Mouse (Mus musculus) limb, embryonic 10.5 days (tissue): ENCODE measurements around the gene Myadml2. TPM values are rescaled to one million over a fixed set of nuclear protein-coding genes. Genes with fewer than 3 reads are reported as not detected.

ENCODE experiments used
- DNase-seq: peaks from one replicate; pipeline ENCODE4 v3.0.0-alpha.2; 2017; ENCODE audit warnings: low spot score
- H3K27ac ChIP-seq: fragments of 300-500 bp; sonication (generic); 2 replicates; pipeline ENCODE4 v1.5.1; 2016; ENCODE audit warnings: mild to moderate bottlenecking
- H3K27me3 ChIP-seq: fragments of 300-500 bp; sonication (generic); 2 replicates; pipeline ENCODE4 v1.6.1; 2016; ENCODE audit warnings: low read depth, mild to moderate bottlenecking; ENCODE audit not compliant: poor library complexity, severe bottlenecking
- H3K36me3 ChIP-seq: fragments of 300-500 bp; sonication (generic); 2 replicates; pipeline ENCODE4 v1.6.1; 2016; ENCODE audit warnings: mild to moderate bottlenecking, moderate library complexity
- H3K4me1 ChIP-seq: fragments of 300-500 bp; sonication (generic); 2 replicates; pipeline ENCODE4 v1.6.1; 2016
- H3K4me3 ChIP-seq: fragments of 300-500 bp; sonication (generic); 2 replicates; pipeline ENCODE4 v1.5.1; 2016; ENCODE audit warnings: mild to moderate bottlenecking, moderate library complexity
- H3K9me3 ChIP-seq: fragments of 300-500 bp; sonication (generic); replicated peaks from 2 replicates; pipeline ENCODE4 v1.6.1; 2016; ENCODE audit warnings: mild to moderate bottlenecking
- WGBS: fragments of 180-500 bp; shearing (Covaris S2); methylation state at CpG from one replicate; pipeline ENCODE4 v1.1.7; 2016; 5-methylcytosine and 5-hydroxymethylcytosine counted together
- polyA plus RNA-seq: library from polyadenylated mRNA; unstranded; fragments of >200 nt; fragmentation: Nextera tagmentation; extraction: Ambion mirVana; gene quantifications from 2 replicates; pipeline ENCODE4 v1.2.1, GENCODE M21; 2016

Myadml2 gene
- not detected in 2 replicates for polyA plus RNA-seq

DNA sequence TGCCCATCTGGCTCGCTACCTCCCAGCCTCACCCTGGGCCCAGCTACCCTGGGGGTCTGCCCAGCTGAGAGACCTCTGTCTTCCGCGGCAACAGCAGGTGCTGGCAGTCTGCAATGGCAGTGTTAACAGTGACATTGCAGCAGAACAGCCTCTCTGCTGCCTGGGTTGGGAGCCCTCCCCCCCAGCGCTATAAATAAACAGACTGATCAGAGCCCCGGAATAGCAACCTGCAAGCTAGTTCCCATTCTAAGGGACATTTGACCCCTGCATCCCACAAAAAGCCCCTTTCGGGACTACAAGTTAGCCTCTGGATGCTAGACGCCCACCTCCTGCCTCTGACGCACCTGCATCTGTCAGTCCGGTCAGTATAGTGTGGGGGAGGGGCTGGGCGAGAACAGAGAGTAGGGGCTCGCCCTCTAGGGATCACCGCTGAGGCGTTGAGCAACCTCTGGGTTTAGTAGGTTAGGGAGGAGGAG, at the start of gene Myadml2:
Gene Myadml2, minus strand, starts transcription at position 158 of the 476 bp plus-strand sequence.
- no peak for DNase-seq
- Histone ChIP-seq H3K27ac (peak within 1 kb of the TSS; percentile 43; the same call in 1 of the 2 replicates), H3K36me3 (no peaks in the 10 kb centered on the region), H3K27me3 (peaks cover 25% of the 10 kb centered on the region), H3K4me1 (peaks cover 25% of the 10 kb centered on the region), H3K4me3 (peak within 1 kb of the TSS; percentile 29), H3K9me3 (no peaks in the 10 kb centered on the region)
- WGBS = 4% methylated on average over 13 of the region's 13 CpGs

- Histone ChIP-seq H3K4me3 (no peak overlapping the region), H3K27ac (peak overlapping the region; percentile 85), H3K27me3 (no peaks in the 10 kb centered on the region), H3K4me1 (peaks cover 67% of the 10 kb centered on the region), H3K36me3 (peaks cover 86% of the 10 kb centered on the region), H3K9me3 (no peaks in the 10 kb centered on the region)
- no peak for DNase-seq
- 39% methylated on average over 10 of the region's 10 CpGs for WGBS
Observed at GRCm38 (mm10) chr11:120697741-120698140, 49.8 kb upstream of the Myadml2 start.

DNA sequence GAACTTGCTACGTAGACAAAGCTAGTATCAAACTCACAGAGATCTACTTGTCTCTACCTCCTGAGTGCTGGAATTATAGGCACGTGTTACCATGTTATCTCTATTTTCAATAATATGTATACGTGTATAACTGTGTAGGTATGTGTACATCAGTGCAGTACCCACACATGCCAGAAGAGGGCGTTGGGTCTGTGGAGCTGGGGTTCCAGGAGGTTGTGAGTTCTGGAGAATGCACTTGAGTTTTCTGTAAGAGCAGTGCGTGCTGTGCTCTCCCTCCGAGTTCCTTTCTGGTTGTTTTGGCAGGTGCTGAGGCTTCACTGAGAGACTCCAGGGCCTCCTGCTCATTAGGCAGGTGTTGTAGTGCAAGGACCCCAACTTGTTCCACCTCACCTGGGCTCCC, 48.6 kb upstream of the Myadml2 start:
- Histone ChIP-seq H3K27me3 (no peaks in the 10 kb centered on the region), H3K36me3 (peaks cover 87% of the 10 kb centered on the region), H3K4me3 (no peak overlapping the region), H3K9me3 (no peaks in the 10 kb centered on the region), H3K4me1 (peaks cover 67% of the 10 kb centered on the region), H3K27ac (peak overlapping the region; percentile 85; the same call in 1 of the 2 replicates)
- WGBS = 88% methylated on average over 6 of the region's 6 CpGs
- DNase-seq = no peak

- 7% methylated on average over 12 of the region's 12 CpGs for WGBS
- H3K36me3 ChIP-seq = peaks cover 86% of the 10 kb centered on the region
- DNase-seq = peak; percentile 88
- peaks cover 65% of the 10 kb centered on the region for H3K4me1 ChIP-seq
- H3K27me3 ChIP-seq = no peaks in the 10 kb centered on the region
- peak overlapping the region; percentile 29 for H3K4me3 ChIP-seq
- peak overlapping the region; percentile 85 for H3K27ac ChIP-seq
- H3K9me3 ChIP-seq = no peaks in the 10 kb centered on the region
Observed at GRCm38 (mm10) chr11:120695641-120696040, 47.7 kb upstream of the Myadml2 start.

GRCm38 (mm10) chr11:120695184-120695583, 47.2 kb upstream of the Myadml2 start:
- Histone ChIP-seq H3K36me3 (peaks cover 86% of the 10 kb centered on the region), H3K27me3 (no peaks in the 10 kb centered on the region), H3K4me1 (peaks cover 61% of the 10 kb centered on the region), H3K4me3 (peak overlapping the region; percentile 29; the same call in 1 of the 2 replicates), H3K27ac (peak overlapping the region; percentile 85), H3K9me3 (no peaks in the 10 kb centered on the region)
- peak; percentile 78 for DNase-seq
- 10% methylated on average over 4 of the region's 4 CpGs for WGBS

DNA sequence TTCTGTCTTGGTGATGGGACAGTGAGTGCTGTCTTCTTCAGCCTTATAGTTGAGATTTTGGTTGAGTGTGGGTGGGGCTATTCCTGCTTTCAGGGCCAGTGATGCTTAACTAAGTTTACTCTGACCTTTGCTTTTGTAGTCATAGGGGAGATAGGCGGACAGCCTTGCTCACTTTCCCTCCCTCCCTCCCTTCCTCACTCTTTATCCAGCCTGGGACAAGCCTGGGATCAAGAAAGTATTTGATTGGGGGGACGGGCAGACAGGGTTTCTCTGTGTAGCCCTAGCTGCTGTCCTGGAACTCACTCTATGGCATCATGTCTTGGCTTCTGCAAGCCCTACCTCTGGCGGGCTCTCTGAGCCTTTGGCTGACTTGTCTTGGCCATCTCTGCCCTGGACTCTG, 45.5 kb upstream of the Myadml2 start:
- no peak overlapping the region for H3K4me3 ChIP-seq
- WGBS = 85% methylated on average over 3 of the region's 3 CpGs
- peaks cover 84% of the 10 kb centered on the region for H3K36me3 ChIP-seq
- peak overlapping the region; percentile 85 for H3K27ac ChIP-seq
- no peaks in the 10 kb centered on the region for H3K9me3 ChIP-seq
- peaks cover 44% of the 10 kb centered on the region for H3K4me1 ChIP-seq
- no peaks in the 10 kb centered on the region for H3K27me3 ChIP-seq
- no peak for DNase-seq

DNA sequence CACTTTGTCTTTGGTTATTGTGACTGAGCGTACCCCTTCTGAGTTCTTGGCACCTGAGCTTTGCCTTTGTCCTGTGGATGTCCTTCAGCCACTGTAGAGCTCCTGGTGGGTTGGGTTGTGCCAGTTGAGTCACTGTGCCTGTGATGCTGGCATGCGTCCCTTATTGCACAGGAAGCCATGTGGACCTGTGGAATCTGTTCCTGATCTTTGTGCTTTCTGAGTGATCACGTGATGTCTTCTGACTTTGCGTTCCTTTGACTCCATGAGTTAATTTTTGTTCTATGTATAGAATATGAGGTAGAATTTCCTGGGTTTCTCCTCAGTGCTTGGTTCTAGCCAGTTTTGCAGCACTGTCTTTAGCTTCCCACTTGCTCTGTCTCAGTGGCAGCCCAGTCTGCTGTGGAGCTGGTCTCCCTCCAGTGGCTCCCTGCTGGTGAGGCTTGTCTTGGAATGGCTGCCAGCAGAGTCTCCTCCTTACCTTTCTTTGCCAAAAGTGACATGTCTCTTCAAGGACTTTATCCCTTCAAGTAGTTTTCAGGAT, 44.6 kb upstream of the Myadml2 start:
- Histone ChIP-seq H3K27me3 (no peaks in the 10 kb centered on the region), H3K4me1 (peaks cover 34% of the 10 kb centered on the region), H3K4me3 (no peak overlapping the region), H3K27ac (no peak overlapping the region), H3K36me3 (peaks cover 86% of the 10 kb centered on the region), H3K9me3 (no peaks in the 10 kb centered on the region)
- WGBS = 94% methylated on average over 4 of the region's 4 CpGs
- no peak for DNase-seq

DNA sequence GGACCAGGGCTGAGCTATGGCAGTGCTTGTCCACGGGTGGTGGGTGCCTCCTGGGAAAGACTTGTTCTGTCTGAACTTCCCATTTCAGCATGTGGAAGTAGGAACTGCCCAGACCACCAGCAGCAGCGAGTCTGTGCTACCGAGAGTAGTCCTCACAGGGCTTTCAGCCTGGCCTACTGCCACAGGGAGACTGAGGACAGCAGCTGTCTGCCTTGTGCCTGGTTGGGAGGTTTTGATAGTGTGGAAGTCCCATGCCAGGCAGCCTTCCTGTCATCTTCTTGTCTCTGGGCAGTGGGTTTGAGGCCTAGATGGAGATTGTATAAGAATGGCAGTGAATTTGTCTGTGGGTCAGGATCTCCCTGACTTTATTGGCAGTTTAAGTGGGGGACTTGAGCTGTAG, 41.4 kb upstream of the Myadml2 start:
- WGBS = 91% methylated on average over 3 of the region's 3 CpGs
- no peak overlapping the region for H3K4me3 ChIP-seq

GRCm38 (mm10) chr11:120686650-120687272, 38.8 kb upstream of the Myadml2 start:
- Histone ChIP-seq H3K27me3 (no peaks in the 10 kb centered on the region), H3K9me3 (no peaks in the 10 kb centered on the region), H3K4me1 (peaks cover 16% of the 10 kb centered on the region), H3K36me3 (peaks cover 88% of the 10 kb centered on the region), H3K27ac (no peak overlapping the region), H3K4me3 (no peak overlapping the region)
- WGBS = 90% methylated on average over 20 of the region's 20 CpGs
- DNase-seq = no peak

More for the DNA sequence above, 41.4 kb upstream of the Myadml2 start:
- peaks cover 90% of the 10 kb centered on the region for H3K36me3 ChIP-seq
- DNase-seq = no peak
- peaks cover 12% of the 10 kb centered on the region for H3K4me1 ChIP-seq
- H3K9me3 ChIP-seq = no peaks in the 10 kb centered on the region
- H3K27me3 ChIP-seq = no peaks in the 10 kb centered on the region
- peak overlapping the region; percentile 7; the same call in 1 of the 2 replicates for H3K27ac ChIP-seq

DNA sequence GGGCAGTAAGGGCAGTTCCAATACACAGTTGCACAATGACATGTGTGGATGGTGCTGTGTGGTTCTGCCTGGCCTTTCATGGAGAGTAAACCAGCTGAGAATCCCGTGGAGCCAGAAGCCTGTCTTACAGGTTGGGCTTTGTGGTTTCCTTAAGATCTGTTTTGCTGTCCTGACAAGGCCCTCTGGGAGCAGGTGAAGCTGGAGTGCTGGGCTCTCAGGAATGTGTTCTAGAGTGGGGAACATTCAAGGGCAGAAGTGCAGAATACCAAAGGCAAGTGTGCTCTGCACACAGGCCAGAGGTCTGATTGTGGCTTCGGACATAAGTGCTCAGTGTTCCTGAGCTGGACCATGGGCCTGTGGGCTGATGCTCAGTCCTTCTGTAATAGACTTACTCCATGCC, 36.7 kb upstream of the Myadml2 start:
- 94% methylated on average over 2 of the region's 2 CpGs for WGBS
- no peak for DNase-seq
- no peak overlapping the region for H3K4me3 ChIP-seq
- peak overlapping the region; percentile 53 for H3K27ac ChIP-seq
- peaks cover 92% of the 10 kb centered on the region for H3K36me3 ChIP-seq
- H3K4me1 ChIP-seq = peaks cover 16% of the 10 kb centered on the region
- H3K27me3 ChIP-seq = no peaks in the 10 kb centered on the region
- no peaks in the 10 kb centered on the region for H3K9me3 ChIP-seq

- Histone ChIP-seq H3K9me3 (no peaks in the 10 kb centered on the region), H3K27ac (0 out of 2 replicates have a peak overlapping the region, but pooled peaks have one; percentile 53), H3K4me3 (no peak overlapping the region), H3K27me3 (no peaks in the 10 kb centered on the region), H3K4me1 (peaks cover 16% of the 10 kb centered on the region), H3K36me3 (peaks cover 92% of the 10 kb centered on the region)
- DNase-seq = no peak
- 82% methylated on average over 2 of the region's 2 CpGs for WGBS
Observed at GRCm38 (mm10) chr11:120684086-120684485, 36.1 kb upstream of the Myadml2 start.

DNA sequence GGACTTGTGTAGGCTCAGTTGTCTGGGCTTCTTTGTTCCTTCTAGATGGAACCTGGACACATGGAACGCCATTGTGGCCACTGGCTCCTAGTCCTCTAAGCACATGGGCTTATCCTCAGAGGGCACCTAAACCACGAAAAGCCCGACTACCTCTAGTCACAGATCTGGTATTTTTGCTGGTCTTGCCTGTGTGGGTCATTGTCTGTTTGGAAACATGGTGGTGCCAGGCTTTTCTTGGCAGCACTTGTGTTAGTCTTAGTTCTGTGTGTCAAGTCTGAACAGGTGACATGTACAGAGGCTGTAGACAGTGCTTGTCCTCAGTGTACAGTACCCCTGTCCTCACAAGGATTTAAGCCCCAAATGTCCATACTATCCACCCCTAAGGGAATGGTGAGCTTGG, 35.6 kb upstream of the Myadml2 start:
- no peak overlapping the region for H3K27ac ChIP-seq
- no peaks in the 10 kb centered on the region for H3K27me3 ChIP-seq
- WGBS = 95% methylated on average over 3 of the region's 3 CpGs
- no peaks in the 10 kb centered on the region for H3K9me3 ChIP-seq
- H3K36me3 ChIP-seq = peaks cover 92% of the 10 kb centered on the region
- no peak overlapping the region for H3K4me3 ChIP-seq
- no peak for DNase-seq
- H3K4me1 ChIP-seq = peaks cover 16% of the 10 kb centered on the region

DNA sequence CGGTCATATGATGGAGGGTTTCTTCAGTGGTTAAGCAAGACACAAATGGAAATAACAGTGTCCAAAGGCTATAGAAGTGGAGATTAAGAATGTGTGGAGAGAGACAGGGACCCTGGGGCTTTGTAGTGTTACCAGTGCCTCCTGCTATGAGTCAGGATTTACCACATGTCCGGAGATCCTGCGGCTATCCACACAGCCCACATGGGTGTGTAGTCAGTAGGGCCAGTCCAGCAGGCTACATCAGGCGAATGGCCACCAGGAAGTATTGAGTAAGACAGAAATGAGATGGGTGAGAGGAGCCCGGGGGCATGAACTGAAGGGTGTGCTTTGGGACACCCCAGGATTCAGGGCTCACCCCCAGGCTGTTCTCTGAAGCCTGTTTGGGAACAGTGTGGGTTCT, 34.7 kb upstream of the Myadml2 start:
- no peak overlapping the region for H3K27ac ChIP-seq
- no peak for DNase-seq
- no peak overlapping the region for H3K4me3 ChIP-seq
- H3K27me3 ChIP-seq = no peaks in the 10 kb centered on the region
- WGBS = 96% methylated on average over 5 of the region's 5 CpGs
- peaks cover 92% of the 10 kb centered on the region for H3K36me3 ChIP-seq
- H3K4me1 ChIP-seq = peaks cover 19% of the 10 kb centered on the region
- no peaks in the 10 kb centered on the region for H3K9me3 ChIP-seq
